Mouse (Mus musculus) heart, embryonic 16.5 days (tissue): ENCODE measurements around the gene Nt5dc3. TPM values are rescaled to one million over a fixed set of nuclear protein-coding genes. Genes with fewer than 3 reads are reported as not detected.

Experiments
- ATAC-seq: fragments of 200-750 bp; cut with Nextera tagmentation; replicated peaks from 2 replicates; pipeline ENCODE4 v1.8.0; 2017; ENCODE audit warnings: moderate number of reproducible peaks; ENCODE audit not compliant: insufficient read depth, low FRiP score; ENCODE audit errors: extremely low read depth
- H3K27ac ChIP-seq: fragments of 300-500 bp; sonication (generic); 2 replicates; pipeline ENCODE4 v1.5.1; 2014; ENCODE audit warnings: mild to moderate bottlenecking, low read length, control low read depth, moderate library complexity
- H3K27me3 ChIP-seq: fragments of 300-500 bp; sonication (generic); 2 replicates; pipeline ENCODE4 v1.6.1; 2014; ENCODE audit warnings: low read length, mixed read lengths; ENCODE audit not compliant: control insufficient read depth, insufficient read depth
- H3K36me3 ChIP-seq: fragments of 300-500 bp; sonication (generic); 2 replicates; pipeline ENCODE4 v1.6.1; 2014; ENCODE audit not compliant: control insufficient read depth, insufficient read depth
- H3K4me1 ChIP-seq: fragments of 300-500 bp; sonication (generic); 2 replicates; pipeline ENCODE4 v1.6.1; 2014; ENCODE audit warnings: low read length, mixed read lengths; ENCODE audit not compliant: control insufficient read depth, insufficient read depth
- H3K4me2 ChIP-seq: fragments of 300-500 bp; sonication (generic); 2 replicates; pipeline ENCODE4 v1.6.1; 2014; ENCODE audit warnings: low read depth, mild to moderate bottlenecking, control low read depth, low read length
- H3K4me3 ChIP-seq: fragments of 300-500 bp; sonication (generic); 2 replicates; pipeline ENCODE4 v1.5.1; 2014; ENCODE audit warnings: mild to moderate bottlenecking, control low read depth, low read length
- H3K9ac ChIP-seq: fragments of 300-500 bp; sonication (generic); 2 replicates; pipeline ENCODE4 v1.6.1; 2014; ENCODE audit warnings: low read length, control low read depth
- H3K9me3 ChIP-seq: fragments of 300-500 bp; sonication (generic); replicated peaks from 2 replicates; pipeline ENCODE4 v1.6.1; 2016; ENCODE audit warnings: low read length; ENCODE audit not compliant: control insufficient read depth
- WGBS: fragments of 180-500 bp; shearing (Covaris S2); extraction: QIAGEN DNeasy Blood & Tissue Kit; methylation state at CpG from one replicate; pipeline ENCODE4 v1.1.7; 2014; 5-methylcytosine and 5-hydroxymethylcytosine counted together
- polyA plus RNA-seq: library from polyadenylated mRNA; unstranded; fragments of >200 nt; fragmentation: Nextera tagmentation; extraction: Ambion mirVana; gene quantifications from 2 replicates; pipeline ENCODE4 v1.2.1, GENCODE M21; 2015

Nt5dc3 gene
- polyA plus RNA-seq, 1 experiment from 2014 or later, result 4.8 TPM

GRCm38 (mm10) chr10:86796073-86796741 is 17.4 kb downstream of the Nt5dc3 start:
- WGBS, result 93% methylated on average over 5 of the region's 5 CpGs
- Histone ChIP-seq H3K4me2 (no peak overlapping the region), H3K9me3 (no peaks in the 10 kb centered on the region), H3K4me1 (peaks cover 33% of the 10 kb centered on the region), H3K36me3 (no peaks in the 10 kb centered on the region), H3K27me3 (no peaks in the 10 kb centered on the region), H3K4me3 (no peak overlapping the region), H3K9ac (no peak overlapping the region), H3K27ac (peak overlapping the region; percentile 86)
- no peak for ATAC-seq

GRCm38 (mm10) chr10:86807362-86807761 is 28.6 kb downstream of the Nt5dc3 start:
- peaks cover 14% of the 10 kb centered on the region for H3K4me1 ChIP-seq
- no peaks in the 10 kb centered on the region for H3K9me3 ChIP-seq
- no peak overlapping the region for H3K4me3 ChIP-seq
- H3K27ac ChIP-seq, result no peak overlapping the region
- 91% methylated on average over 1 of the region's 1 CpGs for WGBS
- no peaks in the 10 kb centered on the region for H3K27me3 ChIP-seq
- no peak for ATAC-seq
- peaks cover 5% of the 10 kb centered on the region for H3K36me3 ChIP-seq
- H3K4me2 ChIP-seq, result no peak overlapping the region
- no peak overlapping the region for H3K9ac ChIP-seq

GRCm38 (mm10) chr10:86808013-86808758 is 29.4 kb downstream of the Nt5dc3 start:
- Histone ChIP-seq H3K27ac (peak overlapping the region; percentile 42; the same call in 1 of the 2 replicates), H3K27me3 (no peaks in the 10 kb centered on the region), H3K4me1 (peaks cover 15% of the 10 kb centered on the region), H3K9me3 (no peaks in the 10 kb centered on the region), H3K4me2 (no peak overlapping the region), H3K9ac (no peak overlapping the region), H3K36me3 (peaks cover 12% of the 10 kb centered on the region), H3K4me3 (no peak overlapping the region)
- ATAC-seq, result no peak; the same call in 1 of the 2 replicates
- 82% methylated on average over 15 of the region's 15 CpGs for WGBS

GRCm38 (mm10) chr10:86810000-86810399 is 31.2 kb downstream of the Nt5dc3 start:
- 90% methylated on average over 9 of the region's 9 CpGs for WGBS
- Histone ChIP-seq H3K27me3 (no peaks in the 10 kb centered on the region), H3K4me2 (no peak overlapping the region), H3K4me1 (peaks cover 27% of the 10 kb centered on the region), H3K27ac (no peak overlapping the region), H3K9ac (no peak overlapping the region), H3K4me3 (no peak overlapping the region), H3K36me3 (peaks cover 12% of the 10 kb centered on the region), H3K9me3 (no peaks in the 10 kb centered on the region)
- no peak for ATAC-seq

GRCm38 (mm10) chr10:86810612-86811011 is 31.8 kb downstream of the Nt5dc3 start:
- H3K9me3 ChIP-seq, result no peaks in the 10 kb centered on the region
- no peak overlapping the region for H3K27ac ChIP-seq
- H3K4me2 ChIP-seq, result no peak overlapping the region
- peaks cover 29% of the 10 kb centered on the region for H3K4me1 ChIP-seq
- no peak for ATAC-seq
- no peak overlapping the region for H3K9ac ChIP-seq
- WGBS, result 90% methylated on average over 5 of the region's 5 CpGs
- no peak overlapping the region for H3K4me3 ChIP-seq
- H3K27me3 ChIP-seq, result no peaks in the 10 kb centered on the region
- peaks cover 16% of the 10 kb centered on the region for H3K36me3 ChIP-seq

- no peak overlapping the region for H3K4me2 ChIP-seq
- peaks cover 17% of the 10 kb centered on the region for H3K36me3 ChIP-seq
- peak overlapping the region; percentile 66 for H3K27ac ChIP-seq
- H3K4me3 ChIP-seq, result no peak overlapping the region
- H3K4me1 ChIP-seq, result peaks cover 30% of the 10 kb centered on the region
- peak overlapping the region; percentile 0; the same call in 1 of the 2 replicates for H3K9ac ChIP-seq
- H3K9me3 ChIP-seq, result no peaks in the 10 kb centered on the region
- 59% methylated on average over 19 of the region's 19 CpGs for WGBS
- no peaks in the 10 kb centered on the region for H3K27me3 ChIP-seq
- peak; percentile 61 for ATAC-seq
These were observed 35.7 kb downstream of the Nt5dc3 start for GRCm38 (mm10) chr10:86814292-86815131.

GRCm38 (mm10) chr10:86815133-86815532 is 36.3 kb downstream of the Nt5dc3 start:
- 72% methylated on average over 7 of the region's 7 CpGs for WGBS
- Histone ChIP-seq H3K36me3 (peaks cover 17% of the 10 kb centered on the region), H3K9me3 (no peaks in the 10 kb centered on the region), H3K9ac (no peak overlapping the region), H3K4me1 (peaks cover 36% of the 10 kb centered on the region), H3K27me3 (no peaks in the 10 kb centered on the region), H3K4me2 (no peak overlapping the region), H3K4me3 (no peak overlapping the region), H3K27ac (peak overlapping the region; percentile 66)
- no peak for ATAC-seq

GRCm38 (mm10) chr10:86819649-86820165 is 40.9 kb downstream of the Nt5dc3 start:
- peaks cover 27% of the 10 kb centered on the region for H3K4me1 ChIP-seq
- no peaks in the 10 kb centered on the region for H3K27me3 ChIP-seq
- H3K9ac ChIP-seq, result peak overlapping the region; percentile 50
- peak; percentile 66 for ATAC-seq
- no peak overlapping the region for H3K4me2 ChIP-seq
- H3K27ac ChIP-seq, result peak overlapping the region; percentile 85
- H3K9me3 ChIP-seq, result no peaks in the 10 kb centered on the region
- peaks cover 17% of the 10 kb centered on the region for H3K36me3 ChIP-seq
- 23% methylated on average over 8 of the region's 8 CpGs for WGBS
- H3K4me3 ChIP-seq, result no peak overlapping the region
